Mouse (Mus musculus): ENCODE results near the gene Mageb4. TPM values are rescaled to one million over a fixed set of nuclear protein-coding genes. Genes with fewer than 3 reads are reported as not detected.

Mageb4 gene
- polyA plus RNA-seq (2017; shearing (Covaris generic)): not detected

DNA sequence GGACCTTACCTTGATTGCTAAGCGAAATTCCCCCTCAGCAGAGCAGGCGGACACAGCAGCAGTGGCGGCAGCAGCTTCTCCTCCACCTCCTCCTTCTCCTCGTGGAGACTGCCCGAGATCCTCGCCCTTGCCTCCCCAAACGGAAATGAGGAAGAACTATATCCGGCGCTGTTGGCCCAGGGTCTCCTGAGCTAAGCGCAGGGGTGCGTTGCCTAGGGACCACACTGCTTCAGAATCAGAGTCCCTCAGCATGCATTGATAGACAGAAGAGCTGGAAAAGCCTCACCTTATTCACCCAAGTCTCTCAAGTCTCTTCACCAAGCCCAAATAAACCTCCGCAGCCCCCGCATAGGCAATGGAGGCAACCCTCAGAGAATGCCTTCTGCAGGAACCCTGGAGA lies at the start of gene Mageb4:
TSS of gene Mageb4 (minus strand) at position 101 of the 400 bp plus-strand sequence.

Other genes with a start within 250 kb of the Mageb4 start
- gene Nr0b1, start 113.3 kb downstream of the Mageb4 start, polyA plus RNA-seq (2017; shearing (Covaris generic)): not detected